Mouse (Mus musculus): Measurements from ENCODE around the gene Arhgef1.

GRCm38 (mm10) chr7:24964897-24965535 is 62.3 kb downstream of the Arhgef1 start:
- TF ChIP-seq POLR2A (IDR thresholded peaks at IDR 0.05; ENCODE audit: low read depth, low read length) = no peak
- TF ChIP-seq CTCF (IDR thresholded peaks at IDR 0.05; ENCODE audit: extremely low read depth, insufficient read depth, insufficient read length, insufficient replicate concordance) = peak; percentile 77; the same call in 1 of the 2 replicates
